Mouse (Mus musculus) heart, postnatal 0 days (tissue): ENCODE results near the gene Smc6.

Source experiments
- CTCF ChIP-seq: IDR thresholded peaks from 2 replicates; pipeline ENCODE4 v1.5.1; 2016; ENCODE audit warnings: antibody characterized with exemption, control low read depth, low read depth
- EP300 ChIP-seq: IDR thresholded peaks from 2 replicates; pipeline ENCODE4 v1.6.1; 2016; ENCODE audit warnings: antibody characterized with exemption, low read depth

- no peak for TF ChIP-seq CTCF
- no peak for TF ChIP-seq EP300
Measured at GRCm38 (mm10) chr12:11264895-11265294, 791 bp upstream of the Smc6 start.
